Mouse (Mus musculus) bone marrow, adult 2 months (tissue): ENCODE data around the gene Ccdc33.

Experiments used
- CTCF ChIP-seq: fragments of 200-500 bp; IDR thresholded peaks from 2 replicates; pipeline ENCODE4 v1.5.1; 2011; ENCODE audit warnings: low read length, control low read depth; ENCODE audit not compliant: control insufficient read depth, insufficient read depth
- POLR2A ChIP-seq: fragments of 200-500 bp; IDR thresholded peaks from 2 replicates; pipeline ENCODE4 v1.6.1; 2011; ENCODE audit warnings: low read depth, mild to moderate bottlenecking, control low read depth, low read length, borderline replicate concordance; ENCODE audit not compliant: control insufficient read depth

DNA sequence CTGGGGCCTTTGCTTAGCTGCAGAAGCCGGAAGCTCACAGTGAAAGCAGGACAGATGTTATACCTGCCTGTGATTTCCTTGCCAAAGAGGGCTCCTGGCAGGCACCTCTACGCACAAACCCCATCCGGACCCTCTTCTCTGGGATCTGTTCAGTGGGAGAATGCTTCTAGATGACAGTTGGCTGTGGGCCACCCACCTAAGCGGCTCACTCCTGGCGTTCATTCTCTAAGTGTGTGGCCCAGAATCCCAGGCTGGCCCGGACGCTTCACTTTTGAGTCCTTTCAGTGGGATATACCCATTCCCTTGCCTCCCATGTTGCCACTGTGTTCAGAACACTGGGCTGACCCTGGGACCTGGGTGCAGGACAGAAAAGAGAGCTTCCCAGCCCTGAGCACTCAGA, 31.8 kb downstream of the Ccdc33 start:
- TF ChIP-seq CTCF (no peak), POLR2A (no peak)
